In the genomic region with DNA sequence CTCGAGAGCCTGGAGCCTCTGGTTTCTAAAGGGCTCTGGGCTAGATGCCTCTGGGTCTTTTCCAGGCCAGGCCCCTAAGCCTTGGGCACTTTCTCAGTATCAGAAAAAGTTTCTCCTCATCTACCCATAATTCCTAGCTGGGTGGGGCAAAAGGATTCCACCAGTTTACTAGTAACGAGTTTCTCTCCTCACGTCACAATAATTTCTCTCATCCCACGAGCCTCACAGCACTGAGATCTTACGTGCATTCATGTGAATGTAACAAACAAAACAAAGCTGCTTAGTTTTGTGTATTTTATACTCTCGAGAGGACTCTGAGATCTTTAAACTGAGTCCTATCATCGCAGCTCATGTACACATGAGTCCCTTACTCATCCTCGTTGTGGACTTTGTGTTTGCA, we compare ENCODE assay signal across 15 mouse cellular contexts. TPM values are rescaled to one million over a fixed set of nuclear protein-coding genes. Genes with fewer than 3 reads are reported as not detected.
A peak's percentile ranks its signal among the peaks of the same experiment; 100 is the strongest.
DNase-seq lines count a peak whose midpoint lies in the region; ATAC-seq lines count a peak whose summit lies in the region.
"Had no signal": no experiment of that assay in that cellular context is flagged by ENCODE, and none has a peak within 500 bp of the region (broad histone marks: within the 10 kb centered on the region; RNA-seq: fewer than 3 reads in every experiment).

No protein-coding gene starts in this region.

- no peak for DNase-seq in forebrain, embryonic 14.5 days (ENCODE audit: low spot score)
- no peak for DNase-seq in heart, postnatal 36 days
- no peak for DNase-seq in lung, postnatal 36 days
- DNase-seq in embryonic facial prominence, embryonic 10.5 days (ENCODE audit: low spot score): no peak
- no peak for DNase-seq in natural killer cell, adult 2 months (ENCODE audit: low spot score in 2 of 2)
- DNase-seq: B cell, adult 2 months; cerebellum, adult 2 months; kidney, adult 8-10 months; left cerebral cortex, postnatal 4 days; lung, adult 2 months; right cerebral cortex, postnatal 4 days had no signal

- no peak overlapping the region for H3K9ac ChIP-seq in forebrain, embryonic 15.5 days (replicated peaks)
- no peak overlapping the region for H3K9ac ChIP-seq in forebrain, embryonic 14.5 days (ENCODE audit: low read length)
- H3K9ac ChIP-seq in heart, embryonic 15.5 days: no peak overlapping the region
- H3K9ac ChIP-seq in lung, embryonic 15.5 days: no peak overlapping the region

- no peak overlapping the region for H3K4me3 ChIP-seq in forebrain, embryonic 15.5 days
- no peak overlapping the region for H3K4me3 ChIP-seq in forebrain, embryonic 14.5 days (ENCODE audit: low read depth, low read length)
- no peak overlapping the region for H3K4me3 ChIP-seq in heart, embryonic 15.5 days
- H3K4me3 ChIP-seq in lung, embryonic 15.5 days: no peak overlapping the region
- no peak overlapping the region for H3K4me3 ChIP-seq in embryonic facial prominence, embryonic 10.5 days
- H3K4me3 ChIP-seq: erythroblast, embryonic 14.5 days had no signal

- H3K36me3 ChIP-seq in forebrain, embryonic 15.5 days: no peaks in the 10 kb centered on the region
- no peaks in the 10 kb centered on the region for H3K36me3 ChIP-seq in forebrain, embryonic 14.5 days (ENCODE audit: control insufficient read depth, insufficient read depth, low read length)
- no peaks in the 10 kb centered on the region for H3K36me3 ChIP-seq in heart, embryonic 15.5 days
- H3K36me3 ChIP-seq in lung, embryonic 15.5 days: no peaks in the 10 kb centered on the region
- no peaks in the 10 kb centered on the region for H3K36me3 ChIP-seq in embryonic facial prominence, embryonic 10.5 days (replicated peaks)

- peaks cover 17% of the 10 kb centered on the region for H3K4me1 ChIP-seq in forebrain, embryonic 15.5 days
- peaks cover 11% of the 10 kb centered on the region for H3K4me1 ChIP-seq in forebrain, embryonic 14.5 days (ENCODE audit: control insufficient read depth, insufficient read depth, low read length)
- peaks cover 15% of the 10 kb centered on the region for H3K4me1 ChIP-seq in heart, embryonic 15.5 days (replicated peaks)
- peaks cover 17% of the 10 kb centered on the region; the same call in 1 of the 2 replicates for H3K4me1 ChIP-seq in lung, embryonic 15.5 days
- peaks cover 19% of the 10 kb centered on the region for H3K4me1 ChIP-seq in embryonic facial prominence, embryonic 10.5 days

- H3K9me3 ChIP-seq in forebrain, embryonic 15.5 days: no peaks in the 10 kb centered on the region
- H3K9me3 ChIP-seq in forebrain, embryonic 14.5 days (replicated peaks; ENCODE audit: control insufficient read depth, low read length): no peaks in the 10 kb centered on the region
- no peaks in the 10 kb centered on the region for H3K9me3 ChIP-seq in heart, embryonic 15.5 days (replicated peaks)
- H3K9me3 ChIP-seq in lung, embryonic 15.5 days: no peaks in the 10 kb centered on the region
- H3K9me3 ChIP-seq in embryonic facial prominence, embryonic 10.5 days: no peaks in the 10 kb centered on the region

- WGBS in forebrain, embryonic 15.5 days: 69% methylated on average over 8 of the region's 8 CpGs
- WGBS in forebrain, embryonic 14.5 days: 64% methylated on average over 8 of the region's 8 CpGs
- WGBS in heart, embryonic 15.5 days: 80% methylated on average over 8 of the region's 8 CpGs
- 79% methylated on average over 8 of the region's 8 CpGs for WGBS in lung, embryonic 15.5 days
- 86% methylated on average over 8 of the region's 8 CpGs for WGBS in embryonic facial prominence, embryonic 10.5 days

- no peak overlapping the region for H3K4me2 ChIP-seq in forebrain, embryonic 15.5 days (replicated peaks)
- H3K4me2 ChIP-seq in forebrain, embryonic 14.5 days (ENCODE audit: low read length): no peak overlapping the region
- H3K4me2 ChIP-seq in heart, embryonic 15.5 days: no peak overlapping the region
- H3K4me2 ChIP-seq in lung, embryonic 15.5 days: no peak overlapping the region

- intact Hi-C loops in heart, postnatal 36 days (cut with DNase I): loop anchor here (5.0 kb wide), 1 partner anchor 34 kb away; no protein-coding TSS in a partner anchor

- 0 out of 2 replicates have a peak overlapping the region, but pooled peaks have one; percentile 27 for H3K27ac ChIP-seq in forebrain, embryonic 15.5 days (replicated peaks)
- no peak overlapping the region for H3K27ac ChIP-seq in forebrain, embryonic 14.5 days (ENCODE audit: low read depth, low read length)
- peak overlapping the region; percentile 48; the same call in 1 of the 2 replicates for H3K27ac ChIP-seq in heart, embryonic 15.5 days
- H3K27ac ChIP-seq in lung, embryonic 15.5 days: peak overlapping the region; percentile 11; the same call in 1 of the 2 replicates
- H3K27ac ChIP-seq in embryonic facial prominence, embryonic 10.5 days (replicated peaks): peak overlapping the region; percentile 75

- ATAC-seq in forebrain, embryonic 15.5 days (replicated peaks): no peak
- ATAC-seq in forebrain, embryonic 14.5 days: no peak
- no peak for ATAC-seq in heart, embryonic 15.5 days (replicated peaks; ENCODE audit: insufficient number of reproducible peaks, insufficient read depth, low FRiP score, low read depth)
- no peak for ATAC-seq in lung, embryonic 15.5 days (ENCODE audit: borderline replicate concordance, extremely low read depth, low FRiP score, low TSS enrichment)

- no peaks in the 10 kb centered on the region for H3K27me3 ChIP-seq in forebrain, embryonic 15.5 days
- H3K27me3 ChIP-seq in forebrain, embryonic 14.5 days (replicated peaks; ENCODE audit: control insufficient read depth, insufficient read depth, low read length): no peaks in the 10 kb centered on the region
- H3K27me3 ChIP-seq in heart, embryonic 15.5 days: no peaks in the 10 kb centered on the region
- no peaks in the 10 kb centered on the region for H3K27me3 ChIP-seq in lung, embryonic 15.5 days
- H3K27me3 ChIP-seq in embryonic facial prominence, embryonic 10.5 days (replicated peaks; ENCODE audit: low read depth, poor library complexity, severe bottlenecking): no peaks in the 10 kb centered on the region

RNA-seq across cellular contexts. Expression of a gene that starts 57.5 kb away (rescaled TPM):
- polyA plus RNA-seq in forebrain, embryonic 15.5 days (2015; fragmentation: Nextera tagmentation; extraction: Ambion mirVana): 2.5 and 3.1 TPM in 2 replicates
- 2.5 and 2.8 TPM in 2 replicates for polyA plus RNA-seq in forebrain, embryonic 14.5 days (2014; fragmentation: Nextera tagmentation; extraction: Ambion mirVana)
- 9.9 and 10.7 TPM in 2 replicates for polyA plus RNA-seq in heart, embryonic 15.5 days (2015; fragmentation: Nextera tagmentation; extraction: Ambion mirVana)
- 10 to 100 TPM; 66.8 to 78.2 TPM for total RNA-seq in heart, postnatal 36 days (2021)
- 7.8 and 9.2 TPM in 2 replicates for polyA plus RNA-seq in lung, embryonic 15.5 days (2015; fragmentation: Nextera tagmentation; extraction: Ambion mirVana)
- polyA plus RNA-seq in embryonic facial prominence, embryonic 10.5 days (2016; fragmentation: Nextera tagmentation; extraction: Ambion mirVana): 4.0 and 4.1 TPM in 2 replicates
- polyA plus RNA-seq: erythroblast, embryonic 14.5 days had no signal
